Mouse (Mus musculus) gastrocnemius, adult 8-10 months (tissue): ENCODE results near the gene Ptk6. TPM values are rescaled to one million over a fixed set of nuclear protein-coding genes. Genes with fewer than 3 reads are reported as not detected.

Experiments
- total RNA-seq, 4 experiments: library from RNA; stranded (reverse); gene quantifications; 2 replicates each; pipeline ENCODE4 v1.2.4; 2022

The Ptk6 gene
- total RNA-seq, 4 experiments from 2014 or later = not detected

Other genes starting within 250 kb of the Ptk6 start
- gene Nkain4, start 248.1 kb downstream of the Ptk6 start, total RNA-seq = 1 to 10 TPM in 1 of 4 experiments, not detected in 3; 1.4 TPM
- gene Arfgap1, start 235.6 kb downstream of the Ptk6 start, total RNA-seq = 10 to 100 TPM; 31.7 to 34.2 (median 33.0) TPM
- 1 to 10 TPM in 2 of 4 experiments, under 1 TPM in 2; 0.75 to 1.8 (median 1.2) TPM for gene Col20a1, start 216.3 kb downstream of the Ptk6 start, total RNA-seq
- under 1 TPM in 2 of 4 experiments, not detected in 2; 0.09 to 0.15 TPM for gene Chrna4, start 159.2 kb downstream of the Ptk6 start, total RNA-seq
- under 1 TPM in 2 of 4 experiments, not detected in 2; 0.15 to 0.19 TPM for gene Kcnq2, start 67.5 kb downstream of the Ptk6 start, total RNA-seq
- 1,000 to 10,000 TPM; 1,913 to 2,067 (median 2,007) TPM for gene Eef1a2, start 45.8 kb downstream of the Ptk6 start, total RNA-seq
- 10 to 100 TPM; 38.4 to 43.8 (median 40.1) TPM for gene Ppdpf, start 15.5 kb downstream of the Ptk6 start, total RNA-seq
- gene Srms, start 10.4 kb upstream of the Ptk6 start, total RNA-seq = under 1 TPM in 2 of 4 experiments, not detected in 2; 0.22 to 0.24 TPM
- gene Fndc11, start 17.2 kb upstream of the Ptk6 start, total RNA-seq = not detected
- 1 to 10 TPM; 1.4 to 1.8 (median 1.6) TPM for gene Helz2, start 39.2 kb upstream of the Ptk6 start, total RNA-seq
- gene Gmeb2, start 85.2 kb upstream of the Ptk6 start, total RNA-seq = 1 to 10 TPM; 6.8 to 9.8 (median 7.9) TPM
- gene Stmn3, start 111.7 kb upstream of the Ptk6 start, total RNA-seq = not detected
- gene Rtel1, start 117.0 kb upstream of the Ptk6 start, total RNA-seq = 10 to 100 TPM in 1 of 4 experiments, 1 to 10 TPM in 3; 8.4 to 12.9 (median 9.0) TPM
- 10 to 100 TPM in 2 of 4 experiments, 1 to 10 TPM in 2; 9.3 to 11.2 (median 10.3) TPM for gene Zgpat, start 162.1 kb upstream of the Ptk6 start, total RNA-seq
- gene Arfrp1, start 162.6 kb upstream of the Ptk6 start, total RNA-seq = 10 to 100 TPM; 20.9 to 25.1 (median 23.8) TPM
- 1 to 10 TPM; 2.2 to 4.0 (median 3.0) TPM for gene Lime1, start 177.3 kb upstream of the Ptk6 start, total RNA-seq